Mouse (Mus musculus) spleen, adult 2 months (tissue): Measurements from ENCODE around the gene Trabd2b.

ENCODE experiments used
- CTCF ChIP-seq: fragments of 200-500 bp; IDR thresholded peaks from 2 replicates; pipeline ENCODE4 v1.5.1; 2011; ENCODE audit warnings: mild to moderate bottlenecking, inconsistent platforms; ENCODE audit not compliant: insufficient read depth, insufficient read length, insufficient replicate concordance; ENCODE audit errors: extremely low read depth
- POLR2A ChIP-seq: fragments of 200-500 bp; IDR thresholded peaks from 2 replicates; pipeline ENCODE4 v1.6.1; 2011; ENCODE audit warnings: low read depth, low read length, inconsistent platforms

DNA sequence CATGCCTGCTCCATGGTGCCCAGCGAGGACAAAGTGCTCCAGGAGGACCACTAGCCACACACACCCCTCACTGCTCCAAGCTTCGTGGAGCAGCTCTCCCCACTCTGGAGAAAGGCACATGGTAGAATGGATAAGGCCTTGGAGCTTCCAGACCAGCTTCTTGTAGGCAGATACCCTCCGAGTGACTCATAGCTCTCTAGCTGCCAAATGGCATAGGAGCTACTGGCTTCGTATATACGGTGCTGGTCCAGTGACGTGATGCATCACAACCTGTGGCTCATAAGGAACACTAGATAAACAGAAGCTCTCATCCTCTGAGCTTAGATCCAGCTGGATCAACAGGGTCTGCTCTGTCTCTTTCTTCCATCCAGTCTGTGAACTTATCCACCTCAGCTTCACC lies 244.0 kb downstream of the Trabd2b start:
- TF ChIP-seq CTCF (no peak), POLR2A (no peak)
